Mouse (Mus musculus): ENCODE measurements at regions not wholly inside any gene's neighbourhood (a gene's known extent, or its start where the extent isn't known, plus 50 kb on each side); places are given as distances from the start of the nearest gene placed in this dataset.

DNA sequence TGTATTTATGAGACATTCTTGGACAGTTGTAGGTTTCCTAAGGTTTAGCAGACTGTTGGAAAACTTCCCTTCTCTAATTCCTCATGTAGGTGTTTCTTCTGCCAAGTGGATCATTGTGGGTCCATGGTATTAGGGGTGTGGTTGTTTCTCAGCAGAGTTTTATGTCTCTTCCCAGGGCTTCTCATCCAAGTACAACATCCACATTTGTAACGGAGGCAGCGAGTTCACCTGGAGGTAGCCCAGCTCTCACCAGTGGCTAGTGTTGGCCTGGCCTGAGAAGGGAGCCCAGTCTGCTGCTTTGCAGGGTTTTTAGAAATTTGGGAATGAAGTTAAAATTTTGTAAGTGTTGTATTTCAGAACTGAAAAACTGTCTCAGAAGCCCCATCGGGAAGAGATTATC, 122.4 kb downstream of the Wnt5a start:
- no peak for DNase-seq (ENCODE audit: low spot score)

DNA sequence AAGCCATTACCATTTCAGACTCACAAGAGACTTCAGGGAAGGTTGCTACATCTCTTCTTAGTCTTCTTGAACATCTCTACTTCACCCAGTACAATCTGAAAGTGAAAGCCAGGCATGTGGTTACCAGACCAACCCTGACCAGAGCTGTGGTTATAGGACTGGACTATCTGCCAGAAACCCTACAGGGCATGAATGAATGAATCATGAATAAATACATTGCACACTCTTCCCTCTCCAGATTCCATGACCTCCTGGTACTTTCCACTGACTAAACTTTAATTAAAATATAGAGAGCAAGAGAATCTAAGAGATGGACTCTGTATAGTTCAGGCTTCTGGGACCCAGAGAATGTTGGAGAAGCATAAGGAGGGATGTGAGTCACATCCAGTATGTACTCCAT, 130.6 kb downstream of the Wnt5a start:
- DNase-seq (ENCODE audit: low spot score), result no peak

DNA sequence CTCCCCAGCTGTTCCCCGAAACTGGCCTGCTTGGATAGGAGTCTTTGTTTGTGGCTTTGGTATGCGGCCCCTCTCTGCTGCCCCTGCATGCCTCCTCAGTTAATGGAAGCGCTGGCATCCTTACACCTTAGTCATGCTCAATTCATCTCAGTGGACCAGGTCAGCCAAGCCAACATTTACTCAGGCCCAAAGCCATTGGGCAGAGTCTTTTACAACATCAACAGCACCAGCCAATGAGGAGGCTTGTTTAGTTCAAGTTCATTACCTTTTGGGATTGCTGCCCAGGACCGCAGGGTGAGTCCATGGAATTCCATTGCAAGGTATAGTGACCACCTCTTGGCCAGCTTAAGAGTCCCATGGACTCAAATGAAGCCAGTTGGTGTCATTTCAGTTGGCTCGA, 134.5 kb downstream of the Wnt5a start:
- no peak for DNase-seq (ENCODE audit: low spot score)

DNA sequence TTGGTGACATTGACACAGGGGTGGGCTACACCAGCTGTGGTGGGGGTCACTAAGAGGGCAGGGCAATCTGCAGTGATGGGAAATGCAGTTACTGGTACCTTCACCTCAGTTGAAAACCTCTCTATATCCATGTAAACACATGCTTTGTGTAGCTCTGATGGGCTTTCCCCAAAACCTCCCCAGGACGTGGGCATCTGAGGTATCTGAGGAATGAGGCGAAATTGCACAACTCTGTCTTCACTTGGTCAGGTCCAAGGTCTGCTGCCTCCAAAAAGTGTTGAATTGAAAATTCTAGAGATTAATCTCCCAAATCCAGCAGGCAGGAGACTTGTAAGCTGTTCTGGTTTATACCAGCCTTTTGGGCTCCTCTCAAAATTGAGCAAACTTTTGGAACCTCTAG, 141.3 kb downstream of the Wnt5a start:
- no peak for DNase-seq (ENCODE audit: low spot score)

DNA sequence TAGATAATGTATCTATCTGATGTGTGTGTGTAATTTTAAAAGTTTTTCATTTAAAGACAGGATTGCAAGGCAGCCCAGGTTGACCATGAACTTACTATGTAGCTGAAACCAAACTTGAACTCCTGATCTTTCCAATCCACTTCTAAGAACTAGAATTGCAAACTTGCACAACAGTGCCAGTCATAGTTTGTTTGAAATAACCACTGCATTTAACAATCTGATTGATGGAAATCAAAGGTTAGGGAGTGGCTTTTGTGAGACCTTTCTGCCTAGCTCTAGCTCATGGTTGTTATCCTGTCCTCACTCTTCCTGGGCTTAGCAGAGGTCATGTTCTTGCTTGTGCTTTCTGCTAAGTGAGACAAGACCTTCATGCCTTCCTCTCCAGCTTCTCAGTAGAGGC, 144.9 kb downstream of the Wnt5a start:
- no peak for DNase-seq (ENCODE audit: low spot score)

DNA sequence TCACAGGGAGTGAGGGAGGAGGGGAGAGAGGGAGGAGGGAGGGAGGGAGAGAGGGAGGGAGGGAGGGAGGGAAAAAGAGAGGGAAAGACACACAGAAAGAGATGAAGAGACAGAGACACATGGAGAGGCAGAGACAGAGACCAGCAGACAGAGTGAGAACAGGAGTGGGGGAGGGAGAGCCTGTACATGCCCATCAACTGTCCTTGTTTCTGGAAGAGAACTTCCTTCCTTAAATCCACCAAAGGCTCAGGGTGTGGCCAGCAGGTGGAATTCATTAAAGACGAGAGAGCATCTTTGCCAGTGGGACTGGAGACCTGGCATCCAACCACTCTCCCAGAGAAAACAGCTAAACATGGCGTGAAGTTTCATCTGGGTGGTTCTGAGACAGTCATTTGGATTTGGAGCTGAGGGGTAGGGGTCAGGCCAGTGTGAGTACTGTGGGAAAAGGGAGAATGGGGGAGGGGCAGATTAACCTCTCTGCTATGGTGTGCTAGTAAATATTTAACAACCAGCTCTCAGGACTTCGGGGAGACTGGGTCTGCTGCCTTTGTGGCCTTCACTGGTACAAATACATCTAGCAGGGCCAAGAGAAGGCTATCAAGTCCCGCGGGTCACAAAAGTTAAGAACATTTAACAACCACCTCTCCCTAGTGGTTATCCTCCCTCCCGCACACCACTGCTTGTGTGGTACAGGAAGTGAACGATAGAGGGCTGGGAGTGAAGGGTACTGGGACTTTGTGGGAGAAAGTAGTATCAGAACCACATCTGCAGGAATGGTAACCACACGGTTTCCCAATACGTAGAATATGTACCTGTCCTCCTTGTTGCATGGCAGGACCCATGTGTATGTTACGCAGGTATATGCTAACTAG, 148.7 kb downstream of the Wnt5a start:
- DNase-seq (ENCODE audit: low spot score), result no peak

DNA sequence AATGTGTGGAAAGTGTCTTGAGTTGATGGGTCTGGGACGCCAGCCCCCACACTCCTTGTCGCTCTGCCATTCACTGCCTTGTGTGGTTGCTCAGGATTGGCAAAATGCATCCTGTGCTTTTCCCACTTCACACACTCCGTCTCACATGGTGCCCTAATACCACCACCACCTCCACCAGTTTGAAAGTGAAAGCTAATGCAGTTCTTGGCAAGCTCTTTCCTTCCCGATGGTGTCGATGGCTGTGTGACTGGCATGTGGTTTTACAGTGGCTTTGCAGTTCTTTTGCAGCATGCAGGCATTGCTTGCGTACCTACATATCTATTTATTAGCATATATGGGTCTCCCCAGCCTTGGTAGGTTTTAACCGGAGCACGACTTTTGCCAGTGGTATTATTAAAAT, 152.7 kb downstream of the Wnt5a start:
- DNase-seq (ENCODE audit: low spot score), result no peak

DNA sequence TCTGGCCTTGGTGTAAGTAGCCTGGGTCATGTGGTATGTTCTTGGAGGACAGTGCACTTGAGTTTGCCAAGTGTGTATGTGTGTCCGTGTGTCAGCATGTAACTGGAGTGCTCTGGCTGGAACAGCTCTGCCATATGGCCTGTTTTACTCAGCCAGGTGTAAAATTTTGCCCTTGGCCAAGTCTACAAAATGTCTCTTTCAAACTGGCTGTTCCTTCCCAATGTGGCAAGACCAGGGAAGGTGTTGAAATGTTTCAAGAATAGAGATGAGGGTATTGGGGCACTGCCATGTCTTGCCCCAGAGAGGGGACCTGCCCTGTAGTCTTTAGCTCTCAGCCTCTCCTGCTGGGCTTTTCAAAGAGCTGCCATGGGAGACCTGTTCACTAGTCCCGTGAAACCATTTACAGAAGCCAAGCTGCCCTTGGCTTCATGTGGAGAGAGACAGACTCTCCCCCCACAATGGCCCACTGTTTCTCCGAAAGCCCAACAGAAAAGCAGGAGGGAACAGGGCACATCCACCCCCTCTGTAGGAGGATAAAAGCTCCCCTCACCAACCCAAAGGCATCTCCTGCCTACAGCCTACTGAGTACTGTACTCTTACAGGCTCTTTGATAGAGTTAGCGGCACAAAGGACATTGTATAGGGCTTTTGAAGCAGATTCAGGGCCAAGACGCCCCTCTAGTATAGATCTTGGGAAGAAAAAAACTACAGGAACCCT, 156.5 kb downstream of the Wnt5a start:
- DNase-seq (ENCODE audit: low spot score), result no peak

DNA sequence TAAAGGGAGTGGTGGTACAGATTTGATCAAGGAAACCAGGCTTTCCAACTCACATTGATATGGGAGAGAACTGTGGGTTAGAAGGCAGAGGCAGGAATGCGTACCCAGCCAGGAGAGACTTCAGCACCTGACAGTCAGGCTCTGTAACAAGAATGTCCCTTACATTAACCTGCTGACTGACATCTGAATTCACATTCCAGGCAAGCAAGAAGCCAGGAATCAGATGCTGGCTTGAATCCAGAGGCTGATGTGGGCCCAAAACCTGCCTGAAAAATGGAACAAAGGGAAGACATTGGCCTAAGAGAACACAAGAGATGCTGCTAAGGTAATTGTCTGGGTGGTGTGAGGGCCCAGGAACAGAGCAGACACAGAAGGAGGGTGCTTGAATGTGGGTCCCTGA, 158.8 kb downstream of the Wnt5a start:
- DNase-seq (ENCODE audit: low spot score), result no peak

DNA sequence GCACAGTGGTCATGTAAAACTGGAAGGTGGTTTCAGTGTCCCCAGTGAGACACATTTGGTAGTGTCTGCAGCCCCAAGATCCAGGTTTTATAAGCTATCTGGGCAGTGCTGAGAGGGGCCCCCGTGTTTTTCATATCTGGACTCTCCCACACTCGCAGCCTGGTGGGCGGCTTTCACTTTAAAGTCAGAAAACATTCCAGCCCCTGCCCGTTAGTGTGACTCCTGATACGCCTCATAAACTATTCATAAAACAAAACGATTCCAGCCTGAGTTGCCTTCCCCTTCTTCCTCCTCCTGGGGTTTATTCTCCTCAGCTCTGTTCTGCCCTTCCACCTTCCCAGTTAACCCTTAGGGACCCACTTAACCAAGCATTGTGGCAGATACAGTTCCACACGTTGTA, 159.6 kb downstream of the Wnt5a start:
- DNase-seq (ENCODE audit: low spot score), result no peak

DNA sequence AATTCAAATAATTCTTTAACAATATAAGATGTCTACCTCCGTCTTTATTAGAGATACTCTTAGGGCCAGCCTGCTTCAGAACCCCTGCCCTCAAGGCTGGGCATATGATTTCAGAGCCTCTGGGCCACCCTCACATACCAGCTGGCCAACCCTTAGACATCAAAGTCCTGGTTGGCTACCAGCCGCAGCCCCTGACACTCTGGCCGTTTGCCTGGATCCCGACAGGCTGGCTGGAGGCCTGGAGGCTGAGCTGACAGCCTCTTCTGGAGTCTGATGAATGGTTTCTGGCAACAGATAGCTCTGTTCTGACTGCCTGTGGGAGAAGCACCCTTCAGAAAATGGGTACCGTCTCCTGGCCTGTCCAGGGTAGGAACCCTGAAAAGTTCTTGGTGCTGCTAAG, 170.9 kb downstream of the Wnt5a start:
- DNase-seq (ENCODE audit: low spot score), result peak; percentile 15

DNA sequence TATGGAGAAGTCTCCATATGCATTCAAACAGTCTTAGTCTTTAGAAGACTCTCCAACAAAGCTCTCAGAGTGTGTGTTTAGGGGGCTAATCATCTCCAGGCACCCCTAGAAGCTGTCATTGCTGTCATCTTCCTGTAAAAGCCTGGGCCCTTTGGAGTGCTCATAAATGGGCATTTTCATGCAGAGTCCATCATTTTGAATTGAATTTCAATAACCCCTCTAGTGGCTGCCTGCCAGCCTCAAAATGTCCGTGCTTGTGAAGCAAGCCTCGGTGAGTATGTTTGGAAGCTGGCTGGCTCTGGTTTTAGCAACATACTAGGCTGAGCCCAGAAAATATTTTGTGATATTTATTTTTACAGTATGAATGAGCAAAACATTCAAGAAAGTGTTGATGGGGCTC, 195.2 kb downstream of the Wnt5a start:
- no peak for DNase-seq (ENCODE audit: low spot score)

DNA sequence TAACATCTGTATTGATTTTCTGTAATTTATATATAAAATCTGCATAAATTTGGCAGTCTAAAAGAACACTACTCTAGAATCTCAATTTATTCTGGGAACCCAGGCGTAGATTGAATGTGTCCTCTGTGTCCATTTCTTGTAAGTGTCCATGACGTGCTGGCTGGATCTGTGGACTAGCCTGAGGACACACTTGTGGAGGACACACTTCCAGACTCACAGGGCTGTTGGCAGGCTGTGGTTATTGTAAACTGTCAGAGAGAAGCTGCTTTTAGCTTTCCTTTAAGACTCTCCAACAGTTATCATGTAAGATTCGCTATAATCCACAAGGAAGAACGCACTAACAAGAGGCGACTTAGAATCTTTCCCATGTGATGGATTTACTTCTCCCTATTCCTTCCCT, 200.2 kb downstream of the Wnt5a start:
- no peak for DNase-seq (ENCODE audit: low spot score)

DNA sequence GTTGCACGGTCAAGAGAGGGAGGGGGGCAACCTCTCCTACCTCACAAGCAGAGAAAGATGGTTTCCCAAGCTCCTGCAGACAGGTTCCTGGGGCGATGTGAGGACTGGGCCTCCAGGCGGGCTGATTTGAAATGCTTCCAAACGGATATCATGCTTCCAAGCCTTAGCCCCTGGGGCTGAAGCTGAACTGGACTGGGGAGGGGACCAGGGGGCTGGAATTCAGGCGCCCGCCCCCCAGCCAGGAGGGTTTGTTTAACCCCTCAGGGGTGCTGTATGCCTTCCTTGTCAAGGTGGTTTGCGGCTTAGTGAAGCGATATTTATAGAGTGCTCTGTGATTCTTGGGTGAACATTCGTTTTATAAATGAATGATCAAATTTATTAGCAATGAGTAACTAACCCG, 210.0 kb downstream of the Wnt5a start:
- no peak for DNase-seq (ENCODE audit: low spot score)

DNA sequence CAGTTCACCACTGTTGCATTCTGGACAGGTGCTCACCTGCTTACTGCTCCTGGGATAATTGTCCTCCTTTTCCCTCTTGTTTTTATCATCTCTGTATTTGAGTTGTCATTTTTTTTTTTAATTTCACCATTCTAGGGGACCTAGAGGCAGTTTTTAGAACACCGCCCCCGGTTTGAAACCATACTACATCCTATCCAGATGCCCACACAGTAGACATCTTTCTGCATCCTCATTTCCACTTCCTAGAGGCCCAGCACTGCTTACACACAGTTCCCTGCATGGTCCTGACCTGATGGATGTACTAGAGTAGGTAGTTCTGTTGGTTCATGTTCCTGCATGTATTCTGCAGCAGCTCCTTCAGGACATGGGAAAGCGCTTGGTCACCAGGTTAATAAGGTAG, 216.0 kb downstream of the Wnt5a start:
- DNase-seq (ENCODE audit: low spot score), result no peak

DNA sequence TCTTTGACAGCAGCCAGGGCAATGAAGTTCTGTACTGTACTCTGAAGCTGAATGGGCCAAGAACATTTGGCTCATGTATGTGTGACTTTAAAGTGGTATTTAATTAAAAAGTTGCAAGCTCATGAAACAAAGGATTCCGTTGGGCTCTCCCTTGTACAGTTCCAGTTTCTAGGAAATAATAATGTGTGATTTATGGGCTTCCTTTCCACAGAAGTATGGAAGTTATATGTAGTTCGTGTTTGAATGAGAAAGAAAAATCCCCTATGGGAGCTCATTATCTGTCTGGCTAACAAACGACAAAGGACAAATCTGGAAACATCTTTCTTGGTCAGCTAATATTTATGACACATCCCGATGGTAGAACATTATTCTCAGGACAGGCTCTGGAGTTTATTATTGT, 221.1 kb downstream of the Wnt5a start:
- no peak for DNase-seq (ENCODE audit: low spot score)

DNA sequence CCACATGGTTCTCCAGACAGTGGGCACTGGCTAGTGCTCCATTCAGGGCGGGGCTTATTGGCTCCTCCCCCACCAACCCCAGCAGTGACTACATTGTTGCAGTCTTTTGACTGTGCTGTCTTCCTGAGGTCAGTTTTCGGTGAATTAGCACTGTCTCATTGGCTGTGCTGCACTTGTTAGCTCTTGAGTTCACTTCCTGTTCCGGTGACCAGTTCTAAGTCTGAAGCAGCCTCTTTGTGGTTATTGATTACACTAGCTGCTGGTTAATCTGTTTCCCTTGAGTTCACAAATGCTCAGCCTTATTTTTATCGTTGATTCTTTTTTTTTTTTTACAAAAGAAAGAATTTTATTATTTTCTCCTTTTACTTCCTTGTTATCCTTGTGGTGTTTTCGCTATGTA, 228.9 kb downstream of the Wnt5a start:
- DNase-seq (ENCODE audit: low spot score), result no peak

DNA sequence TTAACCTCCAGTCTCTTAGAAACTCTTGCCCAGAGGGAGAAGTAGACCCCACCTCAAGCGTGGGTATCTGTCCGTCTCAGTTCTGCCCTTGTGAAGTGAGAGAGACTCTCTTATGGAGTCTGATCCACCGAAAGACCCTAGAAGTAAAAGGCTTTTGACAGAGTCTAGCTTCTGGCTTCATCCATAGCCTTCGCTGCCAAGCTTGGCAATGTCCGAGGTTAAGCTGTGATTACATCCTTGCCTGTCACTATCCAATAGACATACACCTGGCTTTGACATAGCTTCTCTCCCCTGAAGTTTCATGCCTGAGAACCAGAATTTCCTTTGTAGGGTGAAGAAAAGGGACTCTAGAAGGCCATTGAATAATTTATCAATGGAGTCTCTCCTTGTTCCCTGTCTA, 230.9 kb downstream of the Wnt5a start:
- no peak for DNase-seq (ENCODE audit: low spot score)

DNA sequence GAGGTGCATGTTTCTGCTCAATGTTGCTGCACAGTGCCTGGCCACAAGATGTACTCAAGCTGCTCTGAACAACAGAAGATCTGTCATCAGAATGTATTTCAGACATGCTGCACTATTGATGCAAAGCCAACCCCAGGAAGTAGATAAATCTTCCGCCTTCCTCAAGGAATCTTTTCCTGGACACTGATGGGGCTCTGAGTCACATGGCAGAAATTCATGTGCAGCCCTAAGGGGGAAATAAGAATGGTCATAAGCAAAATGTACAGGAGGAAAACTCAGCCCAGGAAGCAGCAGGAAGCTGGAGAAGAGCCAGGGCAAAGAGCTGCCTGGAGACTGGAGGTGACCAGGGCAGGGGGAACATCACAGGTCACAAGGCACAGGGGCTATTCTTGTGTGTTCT, 235.5 kb downstream of the Wnt5a start:
- no peak for DNase-seq (ENCODE audit: low spot score)

DNA sequence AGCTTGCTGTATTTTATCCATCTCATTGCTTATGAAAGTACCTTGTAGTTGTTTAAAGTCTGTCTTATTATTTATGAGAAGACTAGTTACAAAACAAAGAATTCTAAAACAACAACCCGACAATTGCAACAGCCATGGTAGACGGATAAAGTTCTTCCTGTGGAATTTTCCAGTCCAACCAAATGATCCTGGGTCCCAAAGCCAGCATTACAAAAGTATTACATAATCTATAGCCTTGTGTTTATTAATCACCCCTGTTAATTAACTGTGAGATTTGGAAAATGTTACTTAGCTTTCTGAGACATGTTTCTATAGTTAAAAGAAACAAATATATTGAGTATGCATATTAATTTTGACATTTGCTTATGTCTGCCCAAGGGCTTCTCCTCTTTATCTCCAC, 236.9 kb downstream of the Wnt5a start:
- DNase-seq (ENCODE audit: low spot score), result no peak

DNA sequence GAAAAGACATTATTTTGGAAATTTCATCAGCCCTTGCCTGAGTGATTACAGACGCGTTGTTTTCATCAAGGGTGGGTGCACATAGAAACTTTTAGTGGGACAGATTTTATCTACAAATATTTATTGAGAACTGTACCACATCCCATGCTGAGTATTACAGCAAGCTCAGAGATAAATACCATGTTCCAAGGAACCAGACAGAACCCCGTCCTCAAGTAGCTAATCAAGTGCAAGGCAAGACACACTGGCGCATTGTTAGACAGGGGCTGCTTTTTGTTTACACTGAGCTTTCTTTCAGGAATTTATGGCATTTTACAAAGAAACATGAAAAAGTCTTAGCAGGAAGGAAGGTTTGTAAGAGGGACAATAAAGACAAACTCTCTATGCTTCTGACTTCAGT, 239.1 kb downstream of the Wnt5a start:
- no peak for DNase-seq (ENCODE audit: low spot score)

DNA sequence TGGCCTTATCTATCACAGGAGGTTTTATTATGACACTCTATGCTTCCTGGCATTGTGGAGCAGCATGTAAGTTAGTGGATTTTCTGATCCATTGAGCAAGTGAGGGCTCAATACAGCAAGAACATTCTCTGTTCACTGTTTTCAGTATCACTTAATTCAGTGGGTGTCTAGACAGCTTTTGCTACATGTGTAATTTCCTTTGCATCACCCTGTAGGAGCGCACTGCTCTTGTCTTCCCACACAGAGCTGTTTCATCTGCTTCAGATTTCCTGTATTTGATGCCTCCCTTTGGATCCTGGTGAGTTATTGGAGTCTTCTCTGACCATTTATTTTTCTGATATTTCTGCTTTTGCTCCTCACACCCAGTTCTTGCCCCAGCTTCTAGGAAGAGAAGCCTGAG, 245.8 kb downstream of the Wnt5a start:
- DNase-seq (ENCODE audit: low spot score), result no peak

DNA sequence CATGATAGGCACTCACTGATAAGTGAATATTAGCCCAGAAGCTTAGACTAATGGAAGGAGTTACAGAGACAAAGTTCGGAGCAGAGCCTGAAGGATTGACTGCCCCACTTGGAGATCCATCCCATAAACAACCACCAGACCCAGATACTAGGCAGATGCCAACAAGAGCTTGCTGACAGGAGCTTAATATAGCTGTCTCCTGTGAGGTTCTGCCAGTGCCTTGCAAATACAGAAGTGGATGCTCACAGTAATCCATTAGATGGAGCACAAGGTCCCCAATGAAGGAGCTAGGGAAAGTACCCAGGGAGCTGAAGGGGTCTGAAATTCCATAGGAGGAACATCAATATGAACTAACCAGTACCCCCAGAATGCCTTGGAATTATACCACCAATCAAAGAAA, 252.8 kb upstream of the Lrtm1 start:
- no peak for DNase-seq (ENCODE audit: low spot score)

DNA sequence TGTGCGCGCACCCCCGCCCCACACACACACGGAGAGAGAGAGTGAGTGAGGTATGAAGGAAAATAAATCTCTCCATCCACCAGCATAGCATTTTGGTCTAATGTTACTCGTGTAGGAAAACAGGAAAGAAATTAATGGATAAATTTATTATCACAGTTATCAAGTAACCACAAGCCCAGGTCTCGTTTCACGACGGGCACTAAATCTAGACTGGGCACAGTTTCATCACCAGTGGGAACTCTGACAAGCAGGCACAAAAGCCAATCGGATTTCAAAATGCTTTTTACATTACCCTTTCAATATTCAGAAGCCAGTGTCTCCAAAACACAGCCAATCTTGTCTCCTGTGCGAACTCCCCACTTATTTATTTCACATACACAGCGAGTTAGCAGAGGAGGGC, 244.9 kb upstream of the Lrtm1 start:
- DNase-seq (ENCODE audit: low spot score), result no peak

Measured in urinary bladder, postnatal 10 days (tissue).